Mouse (Mus musculus) retina, adult 2 months (tissue): ENCODE data around the gene Gm44511.
"Not testable (repeated sequence)": the region's sequence is repeated elsewhere in the genome, so short reads cannot be mapped to it uniquely, and the experiment has no call there.

ENCODE experiments used
- DNase-seq: peaks from one replicate; pipeline ENCODE4 v3.0.0-alpha.2; 2012; ENCODE audit warnings: low read depth, low spot score

Gm44511 gene

DNA sequence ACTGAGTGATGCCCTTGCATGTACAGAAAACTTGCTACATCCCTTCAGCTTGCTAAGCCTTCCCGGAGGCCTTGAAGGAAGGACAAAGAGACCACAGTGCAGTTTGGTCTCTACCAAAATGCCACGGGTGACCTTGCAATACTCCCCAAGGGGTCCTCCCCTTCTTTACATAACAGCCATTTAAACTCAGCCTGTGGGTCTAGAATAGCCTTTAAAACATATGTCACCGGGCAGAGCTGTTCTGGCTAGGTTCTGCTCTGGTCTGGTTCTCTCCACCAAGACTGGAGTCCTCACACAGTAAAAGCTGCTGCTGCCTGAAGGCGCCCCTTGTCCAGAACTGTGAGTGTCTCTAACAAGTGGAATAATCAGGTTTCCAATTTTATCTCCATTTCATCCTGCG, 25.4 kb downstream of the Gm44511 start:
- DNase-seq = not testable (repeated sequence)

- DNase-seq = no peak
These were observed 26.2 kb downstream of the Gm44511 start for GRCm38 (mm10) chr6:128799896-128800270.

GRCm38 (mm10) chr6:128799144-128799895, 26.8 kb downstream of the Gm44511 start:
- DNase-seq = peak; percentile 89

DNA sequence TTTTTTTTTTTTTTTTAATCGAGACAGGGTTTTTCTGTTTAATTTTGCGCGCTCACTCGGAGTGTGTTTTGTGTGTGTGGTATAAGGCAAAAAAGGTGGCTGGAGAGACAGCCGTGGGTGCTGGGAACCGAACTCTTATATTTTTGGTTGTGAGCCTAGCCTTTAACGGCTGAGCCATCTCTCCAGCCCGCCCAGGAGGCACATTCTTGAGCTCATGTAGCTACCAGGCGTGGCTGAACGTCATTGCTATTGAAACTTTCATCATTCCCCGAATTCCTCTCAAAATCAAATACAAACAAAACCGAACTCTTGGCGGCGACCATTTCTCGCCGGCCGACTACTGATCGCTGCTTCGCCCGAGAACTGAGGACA, 27.4 kb downstream of the Gm44511 start:
- peak; percentile 48 for DNase-seq

- DNase-seq = no peak
These were observed 28.0 kb downstream of the Gm44511 start for GRCm38 (mm10) chr6:128797936-128798771.

- no peak for DNase-seq
These were observed 28.8 kb downstream of the Gm44511 start for GRCm38 (mm10) chr6:128797185-128797905.

- DNase-seq = no peak
These were observed 29.7 kb downstream of the Gm44511 start for GRCm38 (mm10) chr6:128796321-128796955.

GRCm38 (mm10) chr6:128793734-128794133, 32.4 kb downstream of the Gm44511 start:
- no peak for DNase-seq

DNA sequence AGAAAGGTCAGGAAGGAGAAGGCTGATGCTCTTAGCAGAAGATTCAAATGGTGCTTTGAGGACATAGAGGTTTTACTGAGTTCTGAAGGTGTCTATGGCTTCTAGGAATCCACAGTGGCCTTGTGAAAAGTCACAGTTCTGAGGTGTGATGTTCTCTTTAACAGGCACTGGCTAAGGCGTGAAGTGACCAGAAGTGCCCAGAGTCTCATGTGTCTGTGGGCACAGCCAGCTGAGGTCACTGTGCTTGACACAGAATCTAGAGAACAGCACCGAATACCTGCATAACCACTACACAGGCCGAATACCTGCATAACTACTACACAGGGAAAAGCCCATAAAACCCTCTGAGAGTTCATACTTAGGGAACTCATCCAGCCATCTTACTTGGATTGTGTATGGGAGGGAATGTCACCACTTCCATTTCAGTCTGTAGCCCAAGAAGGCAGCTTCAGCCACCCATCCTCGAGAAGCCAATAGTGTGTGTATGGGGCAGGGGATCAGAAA, 35.6 kb downstream of the Gm44511 start:
- DNase-seq = not testable (repeated sequence)

DNA sequence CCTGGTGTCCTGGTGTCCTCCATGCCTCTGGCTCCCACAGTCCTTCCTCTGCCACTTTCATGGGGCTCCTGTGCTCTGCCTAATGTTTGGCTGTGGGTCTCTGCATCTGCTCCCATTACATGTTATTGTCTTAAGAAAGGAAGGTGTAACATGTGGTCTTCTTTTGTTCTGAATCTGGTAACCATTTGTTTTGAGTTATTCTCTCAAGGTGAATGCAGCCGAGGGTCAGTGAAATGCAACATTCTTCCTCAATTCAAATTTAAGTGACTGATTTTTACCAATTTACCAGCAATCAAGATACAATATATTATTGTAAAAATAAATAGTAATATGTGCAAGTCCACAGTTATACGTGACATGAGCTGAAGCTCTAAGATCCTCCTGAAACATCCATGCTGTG, 37.0 kb downstream of the Gm44511 start, which contains the start of gene Klrb1c:
Gene Klrb1c (minus strand): TSS at position 101 of the 400 bp plus-strand sequence.
- no peak for DNase-seq

GRCm38 (mm10) chr6:128788517-128788916, 37.6 kb downstream of the Gm44511 start:
- DNase-seq = no peak

DNA sequence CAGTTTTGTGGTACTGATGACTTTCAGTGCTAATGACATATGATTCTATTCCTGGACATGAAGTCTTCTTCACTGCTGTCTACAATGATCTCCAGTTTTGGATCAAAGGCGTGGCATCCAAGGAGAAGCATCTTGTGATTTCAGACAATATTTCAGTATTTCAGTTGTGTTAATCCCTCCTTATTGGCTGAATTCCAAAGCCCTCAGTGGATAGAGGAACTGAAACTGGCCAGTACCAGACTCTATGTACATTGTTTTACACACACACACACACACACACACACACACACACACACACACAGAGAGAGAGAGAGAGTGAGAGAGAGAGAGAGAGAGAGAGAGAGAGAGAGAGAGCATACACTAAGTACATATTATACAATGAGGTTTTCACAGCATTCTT, 39.7 kb downstream of the Gm44511 start:
- DNase-seq = not testable (repeated sequence)

GRCm38 (mm10) chr6:128769481-128770253, 56.4 kb downstream of the Gm44511 start:
- DNase-seq = no peak

DNA sequence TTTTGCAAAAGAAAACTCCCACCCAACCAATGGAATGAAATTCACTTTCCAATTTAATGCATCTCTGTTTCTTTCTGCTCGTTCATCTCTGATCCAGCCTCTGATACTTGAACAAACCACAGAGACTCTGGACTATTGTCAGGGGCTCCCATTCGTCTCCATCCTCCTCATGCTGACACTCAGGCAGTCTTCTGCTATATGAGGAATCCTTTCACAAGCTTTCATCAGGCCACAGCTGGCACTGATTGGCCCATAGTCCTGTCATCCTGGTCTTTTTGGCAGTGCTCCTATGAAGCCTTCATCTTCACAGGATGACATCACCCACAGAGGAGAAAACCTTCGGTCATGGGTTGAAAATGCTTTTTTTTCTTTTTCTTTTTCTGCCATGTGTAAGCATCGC, 58.1 kb downstream of the Gm44511 start:
- no peak for DNase-seq

DNA sequence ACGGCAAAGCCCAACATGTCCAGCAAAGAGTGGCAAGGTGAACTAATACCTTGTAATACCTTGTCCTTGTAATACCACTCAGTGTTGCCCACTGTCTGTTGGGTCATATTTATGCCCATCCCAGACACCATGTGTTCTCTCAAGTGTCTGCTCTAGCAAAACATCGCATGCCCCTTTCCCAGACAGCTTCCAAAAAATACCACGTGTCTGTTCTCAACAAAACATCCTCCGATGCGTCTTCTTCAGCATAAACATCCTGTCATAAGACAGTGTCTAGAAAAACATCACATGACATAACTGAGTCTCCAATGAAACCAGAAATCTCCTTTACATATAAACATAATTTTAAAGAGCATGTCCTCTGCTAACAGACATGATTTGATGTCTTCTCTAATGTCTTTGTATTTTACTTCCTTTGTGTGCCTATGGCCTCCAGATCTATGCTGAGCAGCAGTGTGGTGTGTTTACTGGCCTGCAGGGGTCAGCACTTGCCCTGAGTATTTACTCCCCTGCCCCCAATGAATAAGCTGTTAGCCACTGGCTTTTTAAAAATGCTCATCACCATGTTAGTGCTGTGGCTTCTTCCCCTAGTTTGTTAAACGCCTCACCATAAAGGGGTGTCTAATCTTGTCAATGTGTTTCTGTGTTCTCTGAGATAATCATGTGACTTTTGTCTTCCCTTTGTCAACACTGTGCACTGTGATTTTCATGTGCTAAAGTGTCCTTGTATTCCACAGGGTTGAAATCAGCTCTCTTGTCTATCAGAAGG, 59.4 kb downstream of the Gm44511 start:
- peak; percentile 41 for DNase-seq

DNA sequence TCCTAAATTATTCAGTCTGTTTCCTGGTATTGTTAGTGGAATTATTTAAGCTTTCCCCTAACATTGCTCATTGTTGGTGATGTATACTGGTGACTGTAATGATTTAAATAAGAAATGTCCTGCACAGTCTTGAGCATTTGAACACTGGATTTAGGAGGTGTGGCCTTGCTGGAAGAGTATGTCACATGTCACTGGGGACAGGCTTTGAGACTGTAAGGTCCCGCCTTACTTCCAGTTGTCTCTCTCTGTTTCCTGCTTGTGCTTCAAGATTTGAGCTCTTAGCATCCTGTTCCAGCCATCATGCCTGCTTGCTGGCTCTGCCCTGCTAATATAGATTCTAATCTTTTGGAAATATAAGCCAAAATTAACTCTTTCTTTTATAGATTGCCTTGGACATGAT, 60.9 kb downstream of the Gm44511 start:
- DNase-seq = no peak

GRCm38 (mm10) chr6:128764598-128764997, 61.5 kb downstream of the Gm44511 start:
- no peak for DNase-seq

DNA sequence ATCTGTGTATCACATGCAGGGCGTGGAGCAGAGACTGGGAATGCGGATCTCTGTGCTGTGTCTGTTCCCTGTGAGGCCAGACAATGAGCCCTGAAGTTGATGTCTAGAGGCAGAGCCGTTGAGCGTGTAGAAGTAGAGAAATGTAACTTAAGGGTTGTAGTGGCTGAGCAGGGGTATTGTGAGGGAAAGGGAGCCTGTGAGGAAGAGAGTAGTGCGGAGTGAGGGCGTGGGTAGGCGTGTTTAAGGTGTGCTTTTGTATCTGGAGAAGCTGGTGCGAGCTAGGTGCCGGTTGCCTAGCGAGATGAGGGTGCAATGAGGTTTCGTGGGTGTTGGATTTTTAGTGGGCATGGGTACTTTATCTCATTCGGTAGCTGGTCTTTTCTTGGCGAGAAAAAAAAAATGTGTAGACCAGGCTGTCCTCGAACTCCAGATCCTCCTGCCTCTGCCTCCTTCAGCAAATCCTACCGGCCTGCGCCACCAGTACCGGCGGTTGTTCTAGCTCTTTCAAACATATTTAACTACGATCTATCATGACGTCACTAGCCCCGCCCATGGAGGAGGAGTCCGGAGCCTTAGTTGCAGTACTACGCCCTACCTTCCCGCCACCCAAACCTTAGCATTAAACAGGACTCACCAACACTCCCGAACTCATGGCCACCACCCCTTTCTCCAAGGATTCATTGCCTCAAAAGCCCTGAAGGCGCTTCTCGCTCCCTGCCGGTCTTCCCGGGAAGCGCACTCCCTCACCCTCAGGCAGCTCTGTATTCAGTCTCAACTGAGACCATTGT, 62.2 kb downstream of the Gm44511 start:
- DNase-seq = peak; percentile 90
